15 mouse cellular contexts compared by ENCODE assay signal in genomic region chr5:100566798-100567197, GRCm38 (mm10). TPM values are rescaled to one million over a fixed set of nuclear protein-coding genes. Genes with fewer than 3 reads are reported as not detected.
DNase-seq lines count a peak whose midpoint lies in the region; ATAC-seq and TF ChIP-seq lines count a peak whose summit lies in the region.
"Had no signal": no experiment of that assay in that cellular context is flagged by ENCODE, and none has a peak within 500 bp of the region (broad histone marks: within the 10 kb centered on the region; RNA-seq: fewer than 3 reads in every experiment).

No protein-coding gene starts in this region.

- peaks cover 6% of the 10 kb centered on the region for H3K4me1 ChIP-seq in intestine, embryonic 16.5 days (ENCODE audit: control insufficient read depth, insufficient read depth, low read length)
- H3K4me1 ChIP-seq in kidney, postnatal 0 days (replicated peaks; ENCODE audit: insufficient read depth, low read length): peaks cover 20% of the 10 kb centered on the region
- H3K4me1 ChIP-seq: hindbrain, embryonic 12.5 days had no signal

- H3K27ac ChIP-seq in gastrocnemius, adult 2 months: no peak overlapping the region
- peak overlapping the region; percentile 87 for H3K27ac ChIP-seq in intestine, embryonic 16.5 days (ENCODE audit: low read length)
- H3K27ac ChIP-seq in kidney, postnatal 0 days: peak overlapping the region; percentile 82
- H3K27ac ChIP-seq: heart, embryonic 15.5 days; hindbrain, embryonic 12.5 days had no signal

- peak; percentile 2; the same call in 1 of the 2 replicates for ATAC-seq in intestine, embryonic 16.5 days
- ATAC-seq in kidney, postnatal 0 days (replicated peaks; ENCODE audit: low FRiP score, low read depth): 0 out of 2 replicates have a peak, but pooled peaks have one; percentile 15
- peak; percentile 35; the same call in 1 of the 2 replicates for ATAC-seq in monocyte, adult 5-6 weeks (replicated peaks; ENCODE audit: insufficient number of reproducible peaks, low FRiP score, low TSS enrichment, poor library complexity, severe bottlenecking)

- H3K4me3 ChIP-seq in gastrocnemius, adult 2 months: no peak overlapping the region
- 0 out of 2 replicates have a peak overlapping the region, but pooled peaks have one; percentile 0 for H3K4me3 ChIP-seq in intestine, embryonic 16.5 days (ENCODE audit: low read length)
- no peak overlapping the region for H3K4me3 ChIP-seq in kidney, postnatal 0 days (replicated peaks; ENCODE audit: low read depth, low read length)
- H3K4me3 ChIP-seq: heart, embryonic 15.5 days; hindbrain, embryonic 12.5 days; megakaryocyte, embryonic 14.5 days had no signal

- 0 out of 2 replicates have a peak, but pooled peaks cover 2% of the 10 kb centered on the region for H3K36me3 ChIP-seq in intestine, embryonic 16.5 days (ENCODE audit: control insufficient read depth, insufficient read depth, low read length)
- H3K36me3 ChIP-seq in kidney, postnatal 0 days (ENCODE audit: insufficient read depth, low read length): no peaks in the 10 kb centered on the region
- H3K36me3 ChIP-seq: heart, embryonic 15.5 days; hindbrain, embryonic 12.5 days had no signal

- whole genome bisulfite sequencing in intestine, embryonic 16.5 days: 57% methylated on average over 2 of the region's 2 CpGs
- 52% methylated on average over 2 of the region's 2 CpGs for WGBS in kidney, postnatal 0 days

- peak overlapping the region; percentile 59 for H3K4me2 ChIP-seq in intestine, embryonic 16.5 days (ENCODE audit: low read depth, low read length)
- 0 out of 2 replicates have a peak overlapping the region, but pooled peaks have one; percentile 6 for H3K4me2 ChIP-seq in kidney, postnatal 0 days (ENCODE audit: low read length)
- H3K4me2 ChIP-seq: heart, embryonic 15.5 days; hindbrain, embryonic 12.5 days had no signal

- intact Hi-C loops in gastrocnemius, adult 2 months (cut with DNase I): no loop called here

- H3K9ac ChIP-seq in intestine, embryonic 16.5 days (ENCODE audit: low read depth, low read length): no peak overlapping the region
- no peak overlapping the region for H3K9ac ChIP-seq in kidney, postnatal 0 days (ENCODE audit: low read depth, low read length)
- H3K9ac ChIP-seq: heart, embryonic 15.5 days; hindbrain, embryonic 12.5 days had no signal

- H3K27me3 ChIP-seq in intestine, embryonic 16.5 days (replicated peaks; ENCODE audit: control insufficient read depth, insufficient read depth, low read length): no peaks in the 10 kb centered on the region
- H3K27me3 ChIP-seq in kidney, postnatal 0 days (ENCODE audit: insufficient read depth, low read length): no peaks in the 10 kb centered on the region
- H3K27me3 ChIP-seq: heart, embryonic 15.5 days; hindbrain, embryonic 12.5 days; megakaryocyte, embryonic 14.5 days had no signal

- DNase-seq in gastrocnemius, adult 18-20 months (ENCODE audit: low spot score): peak; percentile 12
- no peak for DNase-seq in gastrocnemius, adult 2 months
- peak; percentile 55 for DNase-seq in kidney, postnatal 0 days (ENCODE audit: low spot score)
- no peak for DNase-seq in cerebellum, adult 11-12 months
- DNase-seq in testis, postnatal 10 days (ENCODE audit: low spot score): no peak
- DNase-seq in right cerebral cortex, adult 18-20 months: no peak
- DNase-seq: adrenal gland, adult 2 months; cerebellum, adult 8-10 months; right cerebral cortex, postnatal 25 days had no signal

- H3K9me3 ChIP-seq in intestine, embryonic 16.5 days (ENCODE audit: control insufficient read depth, low read length): no peaks in the 10 kb centered on the region
- no peaks in the 10 kb centered on the region for H3K9me3 ChIP-seq in kidney, postnatal 0 days (replicated peaks; ENCODE audit: low read length)
- H3K9me3 ChIP-seq: heart, embryonic 15.5 days; hindbrain, embryonic 12.5 days; megakaryocyte, embryonic 14.5 days had no signal

- no peak for TF ChIP-seq CTCF in gastrocnemius, adult 2 months (IDR thresholded peaks at IDR 0.05)
- no peak for TF ChIP-seq CTCF in kidney, postnatal 0 days (IDR thresholded peaks at IDR 0.05; ENCODE audit: low read depth)

RNA-seq across cellular contexts. Expression of gene Plac8, which starts 5.2 kb away (rescaled TPM):
- under 1 TPM in 1 of 2 experiments, not detected in 1; 0.80 TPM for total RNA-seq in gastrocnemius, adult 18-20 months (2021)
- not detected for total RNA-seq in gastrocnemius, adult 2 months (2021)
- 438 and 445 TPM in 2 replicates for polyA plus RNA-seq in intestine, embryonic 16.5 days (2015; fragmentation: Nextera tagmentation; extraction: Ambion mirVana)
- 146 and 169 TPM in 2 replicates for polyA plus RNA-seq in kidney, postnatal 0 days (2015; fragmentation: Nextera tagmentation; extraction: Ambion mirVana)
- 887 to 1,580 TPM (median 1,277 TPM) in 3 replicates for total RNA-seq in monocyte, adult 5-6 weeks (2017)
- total RNA-seq: layer of hippocampus, postnatal 14 days had no signal

RNA-seq across cellular contexts. Expression of gene Cops4, which starts 48.7 kb away (rescaled TPM):
- 100 to 1,000 TPM; 110 to 112 TPM for total RNA-seq in gastrocnemius, adult 18-20 months (2021)
- 100 to 1,000 TPM; 111 to 121 TPM for total RNA-seq in gastrocnemius, adult 2 months (2021)
- polyA plus RNA-seq in intestine, embryonic 16.5 days (2015; fragmentation: Nextera tagmentation; extraction: Ambion mirVana): 151 and 164 TPM in 2 replicates
- polyA plus RNA-seq in kidney, postnatal 0 days (2015; fragmentation: Nextera tagmentation; extraction: Ambion mirVana): 142 and 156 TPM in 2 replicates
- total RNA-seq in monocyte, adult 5-6 weeks (2017): 71.7 to 79.2 TPM (median 74.8 TPM) in 3 replicates

Comparison
In these comparisons a context has a peak if more than half of its experiments do, and no peak if none do; other contexts are left out.
1. DNase-seq: peak in gastrocnemius, adult 18-20 months (single experiment) and kidney, postnatal 0 days (single experiment); none in gastrocnemius, adult 2 months (single experiment), cerebellum, adult 11-12 months (single experiment), testis, postnatal 10 days (single experiment) and right cerebral cortex, adult 18-20 months (single experiment).
2. RNA of gene Plac8, which starts 5.2 kb away (total RNA-seq): 887 to 1,580 TPM in monocyte, adult 5-6 weeks; 0.80 TPM in gastrocnemius, adult 18-20 months and not detected in gastrocnemius, adult 2 months; every median in the first group is over 100 times any median in the second.
3. Peak in every context shown above with its lines, with median percentiles within 50 percentile points of each other: ATAC-seq.